Mouse (Mus musculus) telencephalon, adult 2 months (tissue): ENCODE results near the gene Hsph1.

Experiments
- DNase-seq: peaks from one replicate; pipeline ENCODE4 v3.0.0-alpha.2; 2011; ENCODE audit warnings: low read depth, low spot score

The Hsph1 gene

DNA sequence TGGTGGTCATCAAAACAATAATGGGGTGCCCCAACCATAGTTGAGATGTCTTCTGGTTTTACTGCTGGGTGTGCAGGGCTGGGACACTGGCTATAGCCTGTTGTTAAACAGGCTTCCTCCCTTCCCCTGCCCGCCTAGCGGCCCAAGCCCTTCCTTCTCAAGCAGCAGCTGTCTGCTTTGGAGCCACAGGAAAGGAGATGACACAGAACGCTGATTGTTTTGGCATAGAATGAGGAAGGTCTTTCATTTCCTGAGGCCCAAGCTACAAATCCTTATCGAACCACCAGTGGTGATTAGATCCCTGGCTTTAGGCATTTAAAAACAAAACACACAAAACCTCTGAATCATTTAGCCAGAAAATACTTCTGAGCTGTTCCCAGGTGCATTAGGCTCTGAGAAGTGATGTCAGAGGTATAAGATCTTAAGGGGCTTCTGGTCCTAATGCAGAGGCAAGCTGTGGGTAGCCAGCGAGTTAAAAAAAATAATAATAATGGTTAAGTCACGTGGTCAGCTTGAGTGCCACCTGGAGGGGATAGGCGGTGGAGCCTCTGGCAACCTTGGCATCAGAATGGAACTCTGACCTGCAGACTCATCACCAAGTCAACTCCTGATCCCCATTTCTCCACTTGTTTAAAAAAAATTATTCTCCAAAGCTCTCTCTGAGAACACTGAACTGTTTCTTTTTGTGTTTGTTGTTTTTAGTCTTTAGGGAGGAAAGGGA is 47.2 kb downstream of the Hsph1 start:
- no peak for DNase-seq

DNA sequence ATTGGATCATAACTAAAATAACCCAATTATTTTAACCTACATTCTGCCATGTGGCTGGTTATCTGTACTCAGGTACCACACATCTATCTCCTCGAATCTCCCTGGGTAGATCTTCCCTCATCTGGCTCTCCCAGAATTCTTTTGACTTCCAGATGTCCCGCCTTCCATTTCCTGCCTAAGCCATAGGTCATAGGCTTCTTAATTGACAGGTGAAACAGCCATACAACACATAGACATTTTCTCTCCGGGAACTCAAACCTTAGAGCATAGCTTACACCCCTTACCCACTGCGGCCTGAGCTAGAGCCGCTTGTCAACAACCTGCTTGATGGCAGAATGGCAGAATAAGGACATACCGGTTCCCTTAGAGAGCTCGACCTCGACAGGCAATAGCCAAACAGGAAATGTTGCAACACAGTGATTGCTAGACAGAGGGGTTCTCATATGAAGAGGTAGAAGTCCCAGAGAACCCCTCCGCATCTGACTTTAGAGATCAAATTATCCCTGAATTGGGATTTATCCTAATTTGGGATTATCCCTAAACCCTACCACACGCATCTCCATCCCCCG is 48.8 kb downstream of the Hsph1 start:
- DNase-seq = no peak

DNA sequence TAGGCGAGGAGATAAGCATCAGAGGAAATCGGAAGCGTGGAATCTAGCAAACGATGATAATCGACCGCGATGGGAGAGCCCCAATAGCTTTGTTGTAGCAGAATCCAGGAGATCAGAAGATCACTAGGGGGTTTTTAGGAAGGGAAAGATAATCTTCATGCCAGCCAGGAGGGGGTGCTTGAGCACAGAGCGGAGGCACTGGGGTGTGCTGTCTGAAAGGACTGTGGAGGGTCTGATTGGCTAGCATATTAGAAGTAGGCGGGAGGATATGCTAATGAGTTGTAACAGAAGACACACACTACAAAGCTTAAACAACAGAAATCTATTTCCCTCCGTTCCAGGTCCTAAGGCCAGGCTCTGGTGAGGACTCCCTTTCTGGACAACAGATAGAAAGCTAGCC is 50.3 kb downstream of the Hsph1 start:
- DNase-seq = no peak

GRCm38 (mm10) chr5:149585231-149585630 is 50.9 kb downstream of the Hsph1 start:
- DNase-seq = no peak

DNA sequence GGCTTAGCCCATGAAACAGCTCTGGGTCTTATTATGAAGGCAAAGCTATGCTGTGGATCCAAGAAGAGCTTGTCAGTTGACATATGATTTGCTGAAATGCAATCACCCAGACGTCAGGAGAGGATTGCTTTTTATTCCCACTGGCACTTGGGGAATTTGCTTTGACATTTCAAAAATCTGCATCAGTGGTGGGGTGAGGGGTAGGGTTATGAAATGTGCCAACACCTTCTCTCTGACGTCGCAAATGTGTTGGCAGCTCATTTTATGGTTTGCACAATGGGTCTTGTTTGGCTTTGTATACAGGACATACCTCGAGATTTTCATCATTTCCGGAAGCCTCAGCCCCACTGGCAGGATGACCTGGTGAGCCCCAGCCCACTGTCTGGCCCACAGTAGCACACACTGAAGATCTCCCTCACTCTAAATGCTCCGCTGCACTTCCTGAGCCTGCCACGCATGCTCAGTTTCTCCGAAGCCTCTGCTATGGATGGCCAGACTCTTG is 52.0 kb downstream of the Hsph1 start:
- no peak for DNase-seq

GRCm38 (mm10) chr5:149583507-149583906 is 52.7 kb downstream of the Hsph1 start:
- no peak for DNase-seq

GRCm38 (mm10) chr5:149582642-149583262 is 53.4 kb downstream of the Hsph1 start:
- DNase-seq = no peak

DNA sequence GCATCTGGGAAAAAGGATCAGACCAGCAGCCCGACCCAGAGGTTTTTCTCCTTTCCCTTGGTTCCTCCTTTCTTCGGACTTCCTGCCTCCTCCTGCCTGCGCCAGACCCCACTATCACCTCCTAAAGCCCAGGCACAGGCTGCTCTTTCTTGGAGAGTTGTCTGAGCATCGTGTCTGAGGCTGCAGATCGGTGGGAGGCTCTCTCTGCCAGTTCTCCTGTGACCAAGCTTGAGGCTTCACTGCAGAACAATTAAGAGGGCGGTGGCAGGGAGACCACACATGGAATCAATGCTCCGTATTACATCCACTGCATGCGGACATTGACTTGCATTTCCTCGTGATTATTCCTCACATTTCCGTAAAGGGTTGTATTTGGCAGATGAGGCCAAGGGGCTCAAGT is 58.7 kb downstream of the Hsph1 start:
- no peak for DNase-seq

DNA sequence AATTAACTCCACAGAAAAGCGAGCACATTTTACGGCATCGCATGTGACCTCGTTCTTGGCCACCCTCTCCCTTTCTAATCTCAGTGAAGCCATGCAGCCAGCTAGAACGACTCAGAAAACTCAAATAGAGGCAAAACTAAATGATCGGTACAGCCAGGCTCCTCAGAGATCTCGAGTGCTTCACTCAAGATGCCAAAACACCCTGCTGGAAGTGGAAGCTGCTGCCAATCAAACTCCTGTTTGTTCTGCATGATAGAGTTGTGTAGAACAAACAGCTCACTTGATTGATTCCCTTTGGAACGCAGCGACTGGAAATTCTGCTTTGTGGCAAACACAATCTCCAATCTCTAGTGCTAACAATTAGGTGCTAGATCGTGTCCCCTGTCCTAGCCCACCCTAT is 59.2 kb downstream of the Hsph1 start:
- no peak for DNase-seq

DNA sequence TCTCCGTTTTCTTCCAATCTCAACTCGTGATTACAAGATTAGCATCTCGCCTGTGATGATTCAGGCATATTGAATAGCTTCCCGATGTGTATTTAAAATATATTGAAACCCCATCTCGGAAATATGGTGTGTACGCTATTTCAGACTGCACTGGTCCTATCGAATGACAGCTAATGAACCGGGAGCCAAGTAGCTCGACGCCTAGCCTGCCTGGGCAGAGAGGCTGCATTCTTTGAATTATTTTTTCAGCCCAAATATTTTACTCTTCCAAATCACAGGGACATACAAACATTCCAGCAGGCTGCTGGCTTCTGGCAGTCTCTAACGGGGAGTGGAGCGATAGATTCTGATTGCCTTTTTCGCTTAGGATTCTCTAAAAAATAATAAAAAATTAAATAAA is 67.2 kb downstream of the Hsph1 start:
- no peak for DNase-seq

DNA sequence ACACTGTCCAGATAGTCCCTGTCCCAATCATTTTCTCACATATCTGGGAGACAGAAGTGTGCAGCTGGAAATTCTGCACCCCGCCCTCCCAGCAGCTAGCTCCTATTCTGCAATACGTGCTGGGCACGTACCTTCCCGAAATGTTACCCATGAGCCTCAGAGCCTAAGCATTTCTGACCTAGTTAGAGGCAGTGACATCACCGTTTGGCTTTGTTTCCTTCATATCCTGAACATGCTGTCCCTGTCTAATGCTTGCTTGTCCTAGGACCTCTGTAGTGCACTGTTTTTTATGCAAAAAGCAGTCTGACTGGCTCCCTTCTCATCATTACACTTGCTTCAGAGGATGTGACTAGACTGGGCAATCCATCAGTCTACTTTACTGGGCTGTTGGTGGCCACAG is 69.2 kb downstream of the Hsph1 start:
- DNase-seq = no peak

DNA sequence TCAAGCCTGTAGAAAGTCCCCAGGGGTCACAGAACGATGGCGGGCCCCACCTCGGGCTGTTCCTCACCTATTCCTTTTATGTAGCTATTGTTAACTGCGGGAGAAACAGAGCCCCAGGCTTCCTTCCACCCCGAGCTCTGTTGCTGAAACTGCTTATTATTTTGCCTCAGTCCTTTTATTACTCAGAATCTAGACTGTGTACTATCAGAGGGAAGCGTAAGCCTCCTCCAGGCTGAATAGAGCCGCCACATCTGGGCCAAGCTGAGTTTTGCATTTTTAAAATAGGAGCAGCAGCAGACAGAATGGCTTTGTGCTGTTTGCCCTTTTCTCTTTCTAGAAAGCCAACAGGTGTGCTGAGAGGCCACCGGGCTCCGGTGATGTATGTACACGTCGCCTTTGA is 70.2 kb downstream of the Hsph1 start:
- DNase-seq = no peak
